Mouse (Mus musculus) myocyte (in vitro differentiated cells): Measurements from ENCODE around the gene Ephb6. TPM values are rescaled to one million over a fixed set of nuclear protein-coding genes. Genes with fewer than 3 reads are reported as not detected.

ENCODE experiments used
- H3K27me3 ChIP-seq: one replicate; pipeline ENCODE4 v1.6.1; 2011; ENCODE audit not compliant: control insufficient read depth, insufficient read depth, insufficient read length
- H3K36me3 ChIP-seq: one replicate; pipeline ENCODE4 v1.6.1; 2011; ENCODE audit not compliant: control insufficient read depth, insufficient read depth
- H3K4me2 ChIP-seq: one replicate; pipeline ENCODE4 v1.6.1; 2011; ENCODE audit warnings: low read depth, control low read depth
- H3K4me3 ChIP-seq: one replicate; pipeline ENCODE4 v1.5.1; 2011; ENCODE audit warnings: mild to moderate bottlenecking, control low read depth, moderate library complexity
- H3K79me2 ChIP-seq: one replicate; pipeline ENCODE4 v1.6.1; 2011; ENCODE audit not compliant: control insufficient read depth, insufficient read depth
- H3ac ChIP-seq: one replicate; pipeline ENCODE4 v1.6.1; 2011; ENCODE audit not compliant: control insufficient read depth, insufficient read length
- CEBPB ChIP-seq: IDR thresholded peaks from 2 replicates; pipeline ENCODE4 v1.6.1; 2011; ENCODE audit warnings: mild to moderate bottlenecking, moderate library complexity; ENCODE audit not compliant: poor library complexity, insufficient read depth, severe bottlenecking
- E2F4 ChIP-seq: IDR thresholded peaks from one replicate; pipeline ENCODE4 v1.6.1; 2011; ENCODE audit warnings: mild to moderate bottlenecking, control low read depth, moderate library complexity; ENCODE audit not compliant: insufficient read depth
- MAX ChIP-seq: IDR thresholded peaks from one replicate; pipeline ENCODE4 v1.6.1; 2011; ENCODE audit warnings: low read depth, mild to moderate bottlenecking, control low read depth
- MYOD1 ChIP-seq, 3 experiments: IDR thresholded peaks; one replicate each; pipeline ENCODE4 v1.6.1; 2011; ENCODE audit warnings: control low read depth in 2 of 3, low read depth in 2 of 3, mild to moderate bottlenecking in 2 of 3, moderate library complexity in 1 of 3; ENCODE audit not compliant: insufficient read length in 2 of 3, control insufficient read depth in 1 of 3
- MYOG ChIP-seq, 3 experiments: IDR thresholded peaks; one replicate each; pipeline ENCODE4 v1.6.1; 2011; ENCODE audit warnings: control low read depth in 2 of 3, low read depth in 2 of 3, mild to moderate bottlenecking in 2 of 3; ENCODE audit not compliant: insufficient read length in 2 of 3, control insufficient read depth in 1 of 3, insufficient read depth in 1 of 3
- POLR2A ChIP-seq: IDR thresholded peaks from one replicate; pipeline ENCODE4 v1.6.1; 2011; ENCODE audit warnings: low read depth, mild to moderate bottlenecking, control low read depth, moderate library complexity; ENCODE audit not compliant: insufficient read length
- POLR2AphosphoS2 ChIP-seq: IDR thresholded peaks from one replicate; pipeline ENCODE4 v1.6.1; 2011; ENCODE audit warnings: low read depth, control low read depth; ENCODE audit not compliant: insufficient read length
- REST ChIP-seq: IDR thresholded peaks from one replicate; pipeline ENCODE4 v1.6.1; 2011; ENCODE audit warnings: mild to moderate bottlenecking, control low read depth, moderate library complexity; ENCODE audit not compliant: insufficient read depth, insufficient read length
- SRF ChIP-seq: IDR thresholded peaks from one replicate; pipeline ENCODE4 v1.6.1; 2011; ENCODE audit warnings: low read depth; ENCODE audit not compliant: control insufficient read depth, insufficient read length
- TCF12 ChIP-seq: IDR thresholded peaks from one replicate; pipeline ENCODE4 v1.6.1; 2011; ENCODE audit warnings: mild to moderate bottlenecking, control low read depth; ENCODE audit not compliant: poor library complexity, insufficient read depth, severe bottlenecking
- TCF3 ChIP-seq: IDR thresholded peaks from one replicate; pipeline ENCODE4 v1.6.1; 2011; ENCODE audit warnings: low read depth, control low read depth; ENCODE audit not compliant: insufficient read length
- USF1 ChIP-seq: IDR thresholded peaks from one replicate; pipeline ENCODE4 v1.6.1; 2011; ENCODE audit warnings: low read depth, mild to moderate bottlenecking, control low read depth, moderate library complexity
- polyA plus RNA-seq: library from polyadenylated mRNA; unstranded; fragments of >200 nt; fragmentation: generic; extraction: Trizol; gene quantifications from one replicate; pipeline ENCODE4 v1.2.1, GENCODE M21; 2012; ENCODE audit warnings: missing spikeins

Ephb6 gene
- polyA plus RNA-seq, 1 experiment, result 49.6 TPM

DNA sequence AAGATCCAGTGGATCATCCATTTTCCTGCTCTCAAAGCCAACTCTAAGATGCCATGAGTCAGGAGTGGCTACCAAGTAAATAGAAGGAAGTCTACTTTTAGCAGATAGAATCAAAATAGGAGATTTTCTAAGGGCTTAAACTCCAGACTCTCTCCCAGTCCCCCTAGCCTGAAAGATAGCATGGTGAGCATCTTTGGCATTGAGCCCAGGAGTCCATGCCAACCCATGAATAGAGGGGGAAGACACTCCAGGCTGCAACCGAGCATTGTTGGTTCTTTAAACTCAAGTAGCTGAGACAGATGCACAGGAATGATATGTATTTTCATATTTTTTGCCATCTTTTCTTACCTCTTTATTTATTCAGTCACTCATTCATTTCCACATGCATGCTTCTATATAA lies 29.9 kb downstream of the Ephb6 start:
- no peaks in the 10 kb centered on the region for H3K79me2 ChIP-seq
- TF ChIP-seq REST (no peak), SRF (no peak), CEBPB (no peak), MYOD1 (IDR thresholded peaks at IDR 0.05; ENCODE audit: control insufficient read depth in 1 of 3, insufficient read length in 2 of 3, low read depth in 2 of 3) (no peak), TCF3 (no peak), POLR2A (no peak), TCF12 (no peak), USF1 (no peak), POLR2AphosphoS2 (no peak), MYOG (IDR thresholded peaks at IDR 0.05; ENCODE audit: control insufficient read depth in 1 of 3, insufficient read depth in 1 of 3, insufficient read length in 2 of 3, low read depth in 2 of 3) (no peak), E2F4 (no peak), MAX (no peak)
- H3ac ChIP-seq, result no peak overlapping the region
- H3K4me2 ChIP-seq, result no peak overlapping the region
- no peaks in the 10 kb centered on the region for H3K36me3 ChIP-seq
- H3K27me3 ChIP-seq, result no peaks in the 10 kb centered on the region
- no peak overlapping the region for H3K4me3 ChIP-seq

GRCm38 (mm10) chr6:41636178-41636577 lies 30.9 kb downstream of the Ephb6 start, which contains the start of gene Trpv6:
Gene Trpv6, minus strand, starts transcription at chr6:41636405.
- TF ChIP-seq SRF, result no peak
- H3K36me3 ChIP-seq, result no peaks in the 10 kb centered on the region
- no peaks in the 10 kb centered on the region for H3K27me3 ChIP-seq
- no peaks in the 10 kb centered on the region for H3K79me2 ChIP-seq
- no peak within 1 kb of the TSS for H3ac ChIP-seq
- no peak within 1 kb of the TSS for H3K4me2 ChIP-seq
- no peak within 1 kb of the TSS for H3K4me3 ChIP-seq

GRCm38 (mm10) chr6:41637393-41637792 lies 32.1 kb downstream of the Ephb6 start:
- TF ChIP-seq SRF, result no peak
- TF ChIP-seq E2F4, result no peak
- TF ChIP-seq USF1, result no peak
- no peak for TF ChIP-seq MYOG (IDR thresholded peaks at IDR 0.05; ENCODE audit: control insufficient read depth in 1 of 3, insufficient read depth in 1 of 3, insufficient read length in 2 of 3, low read depth in 2 of 3)
- TF ChIP-seq MYOD1 (IDR thresholded peaks at IDR 0.05; ENCODE audit: control insufficient read depth in 1 of 3, insufficient read length in 2 of 3, low read depth in 2 of 3), result no peak
- TF ChIP-seq TCF3, result no peak
- no peak for TF ChIP-seq POLR2A
- no peak for TF ChIP-seq TCF12
- TF ChIP-seq REST, result no peak
- no peak for TF ChIP-seq POLR2AphosphoS2
- TF ChIP-seq MAX, result no peak
- H3K79me2 ChIP-seq, result no peaks in the 10 kb centered on the region

DNA sequence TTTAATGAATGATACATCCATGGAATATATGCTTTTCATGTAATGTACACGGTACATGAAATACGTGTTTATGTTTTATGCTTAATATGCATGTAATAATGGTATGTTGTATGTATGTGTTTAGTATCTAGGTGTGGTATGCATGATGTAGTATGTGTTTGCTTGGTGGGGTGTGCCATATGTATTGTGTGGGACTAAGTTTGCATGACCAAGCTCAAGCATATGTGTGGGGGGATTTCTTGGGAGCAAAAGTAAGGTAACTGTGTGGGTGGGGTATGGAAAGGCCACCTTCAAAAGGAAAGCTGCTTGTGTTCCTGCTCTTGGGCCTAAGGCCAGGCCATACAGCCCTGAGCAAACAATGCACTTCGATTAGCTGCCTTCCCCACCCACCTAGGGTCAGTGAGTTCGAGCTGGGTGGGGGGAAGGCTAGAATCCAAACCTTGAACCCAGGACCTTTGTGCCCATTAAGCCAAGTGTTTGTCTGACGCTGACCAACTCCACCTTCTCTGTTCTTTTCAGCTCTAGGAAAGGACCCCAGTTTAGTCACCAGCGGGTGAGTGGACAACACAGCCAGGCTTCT lies 32.7 kb downstream of the Ephb6 start:
- H3K79me2 ChIP-seq, result no peaks in the 10 kb centered on the region
- no peaks in the 10 kb centered on the region for H3K27me3 ChIP-seq
- no peak overlapping the region for H3K4me3 ChIP-seq
- H3K4me2 ChIP-seq, result no peak overlapping the region
- H3K36me3 ChIP-seq, result no peaks in the 10 kb centered on the region
- TF ChIP-seq CEBPB (no peak), TCF12 (no peak), MYOG (IDR thresholded peaks at IDR 0.05; ENCODE audit: control insufficient read depth in 1 of 3, insufficient read depth in 1 of 3, insufficient read length in 2 of 3, low read depth in 2 of 3) (no peak), POLR2A (no peak)
- H3ac ChIP-seq, result no peak overlapping the region

More at GRCm38 (mm10) chr6:41637393-41637792, 32.1 kb downstream of the Ephb6 start:
- Histone ChIP-seq H3K27me3 (no peaks in the 10 kb centered on the region), H3ac (no peak overlapping the region), H3K4me3 (no peak overlapping the region), H3K4me2 (no peak overlapping the region), H3K36me3 (no peaks in the 10 kb centered on the region)

GRCm38 (mm10) chr6:41640449-41640848 lies 35.2 kb downstream of the Ephb6 start:
- no peaks in the 10 kb centered on the region for H3K36me3 ChIP-seq
- no peak overlapping the region for H3K4me2 ChIP-seq
- TF ChIP-seq MYOD1 (IDR thresholded peaks at IDR 0.05; ENCODE audit: control insufficient read depth in 1 of 3, insufficient read length in 2 of 3, low read depth in 2 of 3), result no peak
- no peak for TF ChIP-seq REST
- no peak for TF ChIP-seq USF1
- TF ChIP-seq TCF12, result no peak
- TF ChIP-seq TCF3, result no peak
- no peaks in the 10 kb centered on the region for H3K27me3 ChIP-seq
- no peak overlapping the region for H3K4me3 ChIP-seq
- H3K79me2 ChIP-seq, result no peaks in the 10 kb centered on the region
- no peak overlapping the region for H3ac ChIP-seq
